ENCODE assay signal across 8 mouse cellular contexts in genomic region chr4:4792992-4793834, GRCm38 (mm10). TPM values are rescaled to one million over a fixed set of nuclear protein-coding genes. Genes with fewer than 3 reads are reported as not detected.
DNase-seq lines count a peak whose midpoint lies in the region; ATAC-seq and TF ChIP-seq lines count a peak whose summit lies in the region.

Impad1 (minus strand) TSS chr4:4793355.

- H3K9me3 ChIP-seq in kidney, embryonic 15.5 days (replicated peaks) = no peaks in the 10 kb centered on the region

- H3K27me3 ChIP-seq in kidney, embryonic 15.5 days = no peaks in the 10 kb centered on the region

- no peak for TF ChIP-seq CTCF in bone marrow macrophage, adult 2 months (IDR thresholded peaks at IDR 0.05; ENCODE audit: low read depth, low read length)
- TF ChIP-seq CTCF in embryonic fibroblast, embryonic 13.5 days (IDR thresholded peaks at IDR 0.05; ENCODE audit: borderline replicate concordance, insufficient read depth, low read length) = no peak

- H3K4me3 ChIP-seq in bone marrow macrophage, adult 2 months (ENCODE audit: insufficient read depth, low read length) = peak within 1 kb of the TSS; percentile 87
- peak within 1 kb of the TSS; percentile 89 for H3K4me3 ChIP-seq in embryonic fibroblast, embryonic 13.5 days (ENCODE audit: insufficient read depth, low read length)
- H3K4me3 ChIP-seq in kidney, embryonic 15.5 days (replicated peaks) = peak within 1 kb of the TSS; percentile 75

- H3K4me1 ChIP-seq in bone marrow macrophage, adult 2 months (ENCODE audit: control insufficient read depth, insufficient read depth, low read length) = peaks cover 15% of the 10 kb centered on the region
- peaks cover 5% of the 10 kb centered on the region for H3K4me1 ChIP-seq in embryonic fibroblast, embryonic 13.5 days (ENCODE audit: control insufficient read depth, insufficient read depth, low read length)
- H3K4me1 ChIP-seq in kidney, embryonic 15.5 days = peaks cover 14% of the 10 kb centered on the region

- ATAC-seq in kidney, embryonic 15.5 days (replicated peaks; ENCODE audit: low FRiP score) = peak; percentile 97
- ATAC-seq in monocyte, adult 5-6 weeks (replicated peaks; ENCODE audit: insufficient number of reproducible peaks, low FRiP score, low TSS enrichment, poor library complexity, severe bottlenecking) = peak; percentile 96

- peak within 1 kb of the TSS; percentile 37 for H3K27ac ChIP-seq in bone marrow macrophage, adult 2 months (ENCODE audit: insufficient read depth, low read depth, low read length)
- peak within 1 kb of the TSS; percentile 67; the same call in 1 of the 2 replicates for H3K27ac ChIP-seq in embryonic fibroblast, embryonic 13.5 days (ENCODE audit: insufficient read depth, low read length)
- peak within 1 kb of the TSS; percentile 89 for H3K27ac ChIP-seq in kidney, embryonic 15.5 days

- H3K9ac ChIP-seq in kidney, embryonic 15.5 days = peak within 1 kb of the TSS; percentile 82

- no peak for TF ChIP-seq POLR2A in bone marrow macrophage, adult 2 months (IDR thresholded peaks at IDR 0.05; ENCODE audit: borderline replicate concordance, low read depth, low read length)
- peak; percentile 81 for TF ChIP-seq POLR2A in embryonic fibroblast, embryonic 13.5 days (IDR thresholded peaks at IDR 0.05; ENCODE audit: low read depth, low read length)

- WGBS in kidney, embryonic 15.5 days = under 1% methylated on average over 47 of the region's 48 CpGs

- peak within 1 kb of the TSS; percentile 70 for H3K4me2 ChIP-seq in kidney, embryonic 15.5 days

- peak; percentile 91 for DNase-seq in A20 (ENCODE audit: low read depth, low spot score)
- peak; percentile 82 to 90 for DNase-seq in heart, adult 9 months (ENCODE audit: low spot score in 2 of 2)
- DNase-seq in liver = peak; percentile 91
- DNase-seq in spleen, postnatal 4 days (ENCODE audit: low spot score in 2 of 2) = peak; percentile 88 to 94

- H3K36me3 ChIP-seq in kidney, embryonic 15.5 days = peaks cover 7% of the 10 kb centered on the region; the same call in 1 of the 2 replicates

RNA-seq across cellular contexts. Expression of gene Impad1, which starts in this region (rescaled TPM):
- 14.8 and 15.1 TPM in 2 replicates for polyA plus RNA-seq in bone marrow macrophage, adult 2 months (2012; ENCODE audit: insufficient read depth, insufficient read length, missing spikeins)
- 75.8 and 88.0 TPM in 2 replicates for polyA plus RNA-seq in embryonic fibroblast, embryonic 13.5 days (2011; ENCODE audit: insufficient read length, low read depth, missing spikeins)
- 38.7 and 39.9 TPM in 2 replicates for polyA plus RNA-seq in kidney, embryonic 15.5 days (2015; fragmentation: Nextera tagmentation; extraction: Ambion mirVana)
- total RNA-seq in monocyte, adult 5-6 weeks (2017) = 25.8 to 33.0 TPM (median 29.0 TPM) in 3 replicates

Comparison
In these comparisons a context has a peak if more than half of its experiments do, and no peak if none do; other contexts are left out.
1. Peak in every context shown above with its lines: DNase-seq, ATAC-seq, H3K4me3 ChIP-seq and H3K27ac ChIP-seq.
2. H3K27ac ChIP-seq: peak in every context shown above with its lines; median percentile 89 in kidney, embryonic 15.5 days; 67 in embryonic fibroblast, embryonic 13.5 days; 37 in bone marrow macrophage, adult 2 months.